Mouse (Mus musculus): ENCODE measurements around the gene Btrc. TPM values are rescaled to one million over a fixed set of nuclear protein-coding genes. Genes with fewer than 3 reads are reported as not detected.
A peak's percentile ranks its signal among the peaks of the same experiment; 100 is the strongest.

Gene Btrc
- polyA plus RNA-seq, 1 experiment, result 66.5 TPM

DNA sequence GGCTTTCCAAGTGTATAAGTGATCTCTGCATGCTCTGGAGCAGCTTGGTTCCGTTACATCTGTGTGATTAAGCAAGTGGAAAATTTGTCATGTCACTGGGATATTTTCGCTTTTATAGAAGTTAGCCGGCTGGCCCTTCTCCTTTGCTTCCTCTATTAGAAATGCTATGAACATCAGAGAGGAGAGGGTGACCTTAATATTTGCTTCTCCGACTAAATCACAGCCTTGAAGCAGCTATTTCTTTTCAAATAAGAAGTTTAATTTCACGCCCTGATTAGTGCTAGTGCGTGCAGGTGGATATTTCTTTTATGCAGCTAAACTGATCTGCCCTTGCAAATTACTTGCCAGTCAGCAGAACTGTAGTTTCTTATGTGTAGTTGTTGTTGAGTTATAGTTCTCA, 25.0 kb downstream of the Btrc start:
- WGBS, result 30% methylated on average over 6 of the region's 6 CpGs
- peak in 1 of 2 experiments; percentile 12 for DNase-seq
- TF ChIP-seq POLR2A (IDR thresholded peaks at IDR 0.05; ENCODE audit: borderline replicate concordance, insufficient read depth, low read length), result no peak
- TF ChIP-seq CTCF (IDR thresholded peaks at IDR 0.05; ENCODE audit: borderline replicate concordance, insufficient read depth, low read depth, low read length), result no peak
- Histone ChIP-seq H3K4me1 (ENCODE audit: control insufficient read depth, insufficient read depth, low read length) (no peaks in the 10 kb centered on the region), H3K27ac (ENCODE audit: insufficient read depth, low read length) (no peak overlapping the region), H3K27me3 (ENCODE audit: control insufficient read depth, insufficient read depth, low read length) (no peaks in the 10 kb centered on the region), H3K4me3 (replicated peaks; ENCODE audit: insufficient read depth, low read depth, low read length) (no peak overlapping the region)

DNA sequence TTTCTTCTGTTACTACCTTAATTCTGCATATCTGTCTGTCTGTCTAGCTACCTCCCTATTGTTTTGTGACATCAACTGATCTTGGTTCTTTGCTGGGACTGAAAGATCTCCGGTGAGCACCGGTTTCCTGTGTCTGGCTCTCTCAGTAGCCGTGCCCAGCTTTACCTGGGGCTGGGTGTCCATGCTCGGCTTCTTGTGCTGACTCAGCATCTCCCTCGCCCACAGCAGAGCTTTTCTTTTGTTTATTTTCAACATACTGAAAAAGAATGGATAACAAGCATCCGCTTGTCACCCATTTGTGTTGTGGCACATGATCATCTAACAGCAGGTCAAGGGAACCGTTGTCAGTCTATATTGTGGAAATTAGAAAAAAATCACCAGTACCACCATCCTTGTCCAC, 30.5 kb downstream of the Btrc start:
- H3K27ac ChIP-seq (ENCODE audit: insufficient read depth, low read length), result no peak overlapping the region
- no peaks in the 10 kb centered on the region for H3K4me1 ChIP-seq (ENCODE audit: control insufficient read depth, insufficient read depth, low read length)
- TF ChIP-seq POLR2A (IDR thresholded peaks at IDR 0.05; ENCODE audit: borderline replicate concordance, insufficient read depth, low read length) (no peak), CTCF (IDR thresholded peaks at IDR 0.05; ENCODE audit: borderline replicate concordance, insufficient read depth, low read depth, low read length) (no peak)
- DNase-seq, result no peak
- H3K4me3 ChIP-seq (replicated peaks; ENCODE audit: insufficient read depth, low read depth, low read length), result no peak overlapping the region
- WGBS, result 78% methylated on average over 7 of the region's 7 CpGs
- H3K27me3 ChIP-seq (ENCODE audit: control insufficient read depth, insufficient read depth, low read length), result no peaks in the 10 kb centered on the region

DNA sequence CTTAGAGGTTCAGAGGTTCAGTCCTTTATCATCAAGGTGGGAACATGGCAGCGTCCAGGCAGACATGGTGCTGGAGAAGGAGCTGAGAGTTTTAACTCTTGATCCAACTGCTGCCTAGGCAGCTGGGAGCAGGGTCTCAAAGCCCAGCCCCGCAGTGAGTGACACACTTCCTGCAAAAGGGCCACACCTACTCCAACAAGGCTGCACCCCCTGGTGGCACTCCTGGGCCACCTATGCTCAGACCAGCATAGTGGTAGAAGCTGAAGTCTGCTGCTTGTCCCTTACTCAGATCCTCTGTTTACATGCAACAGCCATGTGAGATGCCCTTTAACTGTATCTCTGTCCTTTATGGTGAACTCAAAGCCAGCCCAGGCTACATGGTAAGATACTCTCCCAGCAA, 47.5 kb downstream of the Btrc start:
- H3K27ac ChIP-seq (ENCODE audit: insufficient read depth, low read length), result no peak overlapping the region
- no peak overlapping the region for H3K4me3 ChIP-seq (replicated peaks; ENCODE audit: insufficient read depth, low read depth, low read length)
- peaks cover 11% of the 10 kb centered on the region for H3K4me1 ChIP-seq (ENCODE audit: control insufficient read depth, insufficient read depth, low read length)
- TF ChIP-seq POLR2A (IDR thresholded peaks at IDR 0.05; ENCODE audit: borderline replicate concordance, insufficient read depth, low read length) (no peak), CTCF (IDR thresholded peaks at IDR 0.05; ENCODE audit: borderline replicate concordance, insufficient read depth, low read depth, low read length) (no peak)
- DNase-seq, result no peak
- 84% methylated on average over 2 of the region's 2 CpGs for WGBS
- H3K27me3 ChIP-seq (ENCODE audit: control insufficient read depth, insufficient read depth, low read length), result peaks cover 2% of the 10 kb centered on the region; the same call in 1 of the 2 replicates

DNA sequence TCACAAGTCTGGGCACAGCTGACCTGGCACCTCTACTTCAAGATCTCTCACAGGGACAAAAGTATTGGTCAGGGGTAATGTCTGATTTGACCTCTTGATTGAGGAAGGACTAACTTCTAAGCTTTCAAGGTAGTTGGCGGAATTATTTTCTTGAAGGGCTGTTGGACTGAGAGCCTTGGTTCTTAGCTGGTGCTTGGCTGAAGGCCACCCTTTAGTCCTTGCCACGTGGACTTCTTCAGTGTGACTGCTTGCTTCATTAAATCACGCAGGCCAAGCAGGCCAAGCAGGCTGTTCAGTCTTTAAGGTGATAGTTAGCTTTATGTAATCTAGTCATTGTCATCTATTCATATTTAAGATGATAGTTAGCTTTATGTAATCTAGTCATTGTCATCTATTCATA, 49.2 kb downstream of the Btrc start:
- DNase-seq, result peak in 1 of 2 experiments; percentile 33
- no peak for TF ChIP-seq CTCF (IDR thresholded peaks at IDR 0.05; ENCODE audit: borderline replicate concordance, insufficient read depth, low read depth, low read length)
- no peak for TF ChIP-seq POLR2A (IDR thresholded peaks at IDR 0.05; ENCODE audit: borderline replicate concordance, insufficient read depth, low read length)
- Histone ChIP-seq H3K4me1 (ENCODE audit: control insufficient read depth, insufficient read depth, low read length) (peaks cover 11% of the 10 kb centered on the region), H3K27ac (ENCODE audit: insufficient read depth, low read length) (no peak overlapping the region), H3K4me3 (replicated peaks; ENCODE audit: insufficient read depth, low read depth, low read length) (no peak overlapping the region), H3K27me3 (ENCODE audit: control insufficient read depth, insufficient read depth, low read length) (peaks cover 2% of the 10 kb centered on the region; the same call in 1 of the 2 replicates)
- WGBS, result 23% methylated on average over 3 of the region's 3 CpGs

DNA sequence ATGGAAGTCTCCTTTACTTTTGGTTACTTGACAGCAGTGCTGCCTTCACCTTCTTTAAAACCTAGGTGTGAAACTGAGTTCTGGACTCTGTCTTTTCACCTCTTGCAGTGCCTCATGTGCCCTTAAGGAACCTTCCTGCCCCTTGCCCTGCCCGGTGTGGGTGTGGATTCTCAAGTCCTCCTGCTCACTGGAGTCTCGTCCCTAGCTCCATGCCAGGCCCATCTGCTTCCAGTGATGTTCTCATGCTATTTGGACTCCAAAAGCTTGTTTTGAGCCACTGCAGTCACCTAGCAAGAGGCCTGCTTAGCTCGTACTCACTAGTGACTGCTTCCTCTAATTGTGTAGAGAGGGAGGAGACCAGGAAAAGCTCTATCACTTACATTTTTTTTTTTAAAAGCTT, 50.4 kb downstream of the Btrc start:
- peaks cover 2% of the 10 kb centered on the region; the same call in 1 of the 2 replicates for H3K27me3 ChIP-seq (ENCODE audit: control insufficient read depth, insufficient read depth, low read length)
- no peak for TF ChIP-seq POLR2A (IDR thresholded peaks at IDR 0.05; ENCODE audit: borderline replicate concordance, insufficient read depth, low read length)
- no peak for TF ChIP-seq CTCF (IDR thresholded peaks at IDR 0.05; ENCODE audit: borderline replicate concordance, insufficient read depth, low read depth, low read length)
- 13% methylated on average over 3 of the region's 3 CpGs for WGBS
- H3K27ac ChIP-seq (ENCODE audit: insufficient read depth, low read length), result peak overlapping the region; percentile 47; the same call in 1 of the 2 replicates
- peaks cover 11% of the 10 kb centered on the region for H3K4me1 ChIP-seq (ENCODE audit: control insufficient read depth, insufficient read depth, low read length)
- peak; percentile 33 to 64 for DNase-seq
- no peak overlapping the region for H3K4me3 ChIP-seq (replicated peaks; ENCODE audit: insufficient read depth, low read depth, low read length)

DNA sequence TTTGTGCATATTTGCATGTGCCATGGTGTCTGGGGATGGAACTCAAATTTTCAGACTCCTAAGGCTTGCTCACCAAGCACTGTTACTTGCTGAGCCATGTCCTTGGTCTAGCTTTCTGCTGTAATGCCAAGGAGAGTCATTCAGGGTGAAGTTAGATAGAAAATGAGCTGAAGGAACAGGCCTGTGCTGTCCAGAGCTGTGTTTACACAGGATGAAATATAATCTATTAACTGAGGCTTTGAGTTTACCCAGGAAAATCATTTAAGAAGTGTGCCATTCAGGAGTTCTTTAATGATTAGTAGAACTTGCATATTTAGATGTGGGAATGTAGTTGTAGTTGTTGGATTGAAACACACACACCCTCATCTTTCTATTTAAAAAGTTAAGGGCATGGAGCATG, 54.1 kb downstream of the Btrc start:
- peaks cover 6% of the 10 kb centered on the region for H3K4me1 ChIP-seq (ENCODE audit: control insufficient read depth, insufficient read depth, low read length)
- H3K4me3 ChIP-seq (replicated peaks; ENCODE audit: insufficient read depth, low read depth, low read length), result no peak overlapping the region
- H3K27me3 ChIP-seq (ENCODE audit: control insufficient read depth, insufficient read depth, low read length), result peaks cover 2% of the 10 kb centered on the region; the same call in 1 of the 2 replicates
- TF ChIP-seq POLR2A (IDR thresholded peaks at IDR 0.05; ENCODE audit: borderline replicate concordance, insufficient read depth, low read length) (no peak), CTCF (IDR thresholded peaks at IDR 0.05; ENCODE audit: borderline replicate concordance, insufficient read depth, low read depth, low read length) (no peak)
- no peak for DNase-seq
- H3K27ac ChIP-seq (ENCODE audit: insufficient read depth, low read length), result no peak overlapping the region

DNA sequence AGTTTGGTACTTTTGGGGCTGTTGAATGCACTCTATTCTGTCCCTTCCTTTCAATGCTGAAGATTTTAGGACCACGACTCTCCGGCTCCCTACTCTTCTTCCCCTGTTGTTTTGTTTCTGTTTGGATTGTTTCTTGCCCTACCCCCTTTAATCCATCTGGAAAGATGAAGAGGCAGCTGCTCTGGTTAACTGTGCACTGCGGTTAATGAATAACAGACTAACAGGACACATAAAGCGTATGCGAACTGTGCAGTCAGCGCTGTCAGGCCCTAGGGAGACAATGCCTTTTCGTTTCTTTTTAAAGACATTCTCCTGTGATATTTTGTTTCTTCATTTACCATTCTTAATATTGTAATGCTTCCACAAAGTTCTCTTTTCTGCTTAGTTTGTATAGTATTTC, 58.7 kb downstream of the Btrc start:
- TF ChIP-seq POLR2A (IDR thresholded peaks at IDR 0.05; ENCODE audit: borderline replicate concordance, insufficient read depth, low read length), result no peak
- TF ChIP-seq CTCF (IDR thresholded peaks at IDR 0.05; ENCODE audit: borderline replicate concordance, insufficient read depth, low read depth, low read length), result no peak
- Histone ChIP-seq H3K4me1 (ENCODE audit: control insufficient read depth, insufficient read depth, low read length) (no peaks in the 10 kb centered on the region), H3K27ac (ENCODE audit: insufficient read depth, low read length) (no peak overlapping the region), H3K4me3 (replicated peaks; ENCODE audit: insufficient read depth, low read depth, low read length) (no peak overlapping the region), H3K27me3 (ENCODE audit: control insufficient read depth, insufficient read depth, low read length) (no peaks in the 10 kb centered on the region)
- DNase-seq, result no peak
- WGBS, result 81% methylated on average over 7 of the region's 7 CpGs

DNA sequence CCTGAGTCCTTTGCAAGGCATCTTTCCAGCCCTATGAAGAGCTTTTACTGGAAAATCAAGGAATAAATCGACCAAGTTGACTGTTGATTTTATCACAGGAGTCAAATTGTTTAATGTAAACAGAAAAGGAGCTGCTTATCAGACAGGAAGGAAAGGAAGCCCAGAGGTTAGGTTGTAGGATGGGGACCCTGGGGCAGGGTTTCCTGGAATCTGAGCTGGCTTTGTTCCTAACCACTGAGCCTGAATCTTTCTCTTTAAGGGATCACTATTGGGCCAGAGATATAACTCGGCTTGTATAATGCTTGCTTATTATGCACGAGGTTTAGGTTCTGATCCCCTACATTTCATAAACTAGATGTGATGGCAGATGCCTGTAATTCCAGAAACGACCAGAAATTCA, 64.6 kb downstream of the Btrc start:
- 70% methylated on average over 4 of the region's 4 CpGs for WGBS
- TF ChIP-seq POLR2A (IDR thresholded peaks at IDR 0.05; ENCODE audit: borderline replicate concordance, insufficient read depth, low read length) (no peak), CTCF (IDR thresholded peaks at IDR 0.05; ENCODE audit: borderline replicate concordance, insufficient read depth, low read depth, low read length) (no peak)

More for the DNA sequence above, 64.6 kb downstream of the Btrc start:
- DNase-seq, result no peak
- Histone ChIP-seq H3K4me1 (ENCODE audit: control insufficient read depth, insufficient read depth, low read length) (peaks cover 12% of the 10 kb centered on the region), H3K27me3 (ENCODE audit: control insufficient read depth, insufficient read depth, low read length) (no peaks in the 10 kb centered on the region), H3K27ac (ENCODE audit: insufficient read depth, low read length) (no peak overlapping the region), H3K4me3 (replicated peaks; ENCODE audit: insufficient read depth, low read depth, low read length) (no peak overlapping the region)

Measured in cerebellum, adult 2 months (tissue).